Mouse (Mus musculus) hindbrain, embryonic 13.5 days (tissue): Measurements from ENCODE around the gene App. TPM values are rescaled to one million over a fixed set of nuclear protein-coding genes. Genes with fewer than 3 reads are reported as not detected.

Experiments
- ATAC-seq: fragments of 200-750 bp; cut with Nextera tagmentation; 2 replicates; pipeline ENCODE4 v1.8.0; 2017; ENCODE audit warnings: moderate TSS enrichment; ENCODE audit not compliant: low FRiP score
- H3K27ac ChIP-seq: fragments of 300-500 bp; sonication (generic); 2 replicates; pipeline ENCODE4 v1.5.1; 2015; ENCODE audit warnings: inconsistent platforms, mild to moderate bottlenecking, moderate library complexity
- H3K27me3 ChIP-seq: fragments of 300-500 bp; sonication (generic); 2 replicates; pipeline ENCODE4 v1.6.1; 2015; ENCODE audit warnings: mild to moderate bottlenecking, inconsistent platforms
- H3K36me3 ChIP-seq: fragments of 300-500 bp; sonication (generic); 2 replicates; pipeline ENCODE4 v1.6.1; 2015; ENCODE audit warnings: mild to moderate bottlenecking, inconsistent platforms
- H3K4me1 ChIP-seq: fragments of 300-500 bp; sonication (generic); replicated peaks from 2 replicates; pipeline ENCODE4 v1.6.1; 2015; ENCODE audit warnings: inconsistent platforms
- H3K4me2 ChIP-seq: fragments of 300-500 bp; sonication (generic); 2 replicates; pipeline ENCODE4 v1.6.1; 2015; ENCODE audit warnings: inconsistent platforms, mild to moderate bottlenecking, moderate library complexity
- H3K4me3 ChIP-seq: fragments of 300-500 bp; sonication (generic); 2 replicates; pipeline ENCODE4 v1.5.1; 2015; ENCODE audit warnings: mild to moderate bottlenecking, inconsistent platforms
- H3K9ac ChIP-seq: fragments of 300-500 bp; sonication (generic); 2 replicates; pipeline ENCODE4 v1.6.1; 2015; ENCODE audit warnings: mild to moderate bottlenecking, inconsistent platforms
- H3K9me3 ChIP-seq: fragments of 300-500 bp; sonication (generic); 2 replicates; pipeline ENCODE4 v1.6.1; 2016; ENCODE audit warnings: inconsistent platforms
- WGBS: fragments of 180-500 bp; shearing (Covaris S2); methylation state at CpG from one replicate; pipeline ENCODE4 v1.1.7; 2015; 5-methylcytosine and 5-hydroxymethylcytosine counted together
- polyA plus RNA-seq: library from polyadenylated mRNA; unstranded; fragments of >200 nt; fragmentation: Nextera tagmentation; extraction: Ambion mirVana; gene quantifications from 2 replicates; pipeline ENCODE4 v1.2.1, GENCODE M21; 2015

The App gene
- polyA plus RNA-seq, 1 experiment from 2014 or later, result 338 TPM

- no peak for ATAC-seq
- Histone ChIP-seq H3K4me2 (no peak overlapping the region), H3K36me3 (peaks cover 31% of the 10 kb centered on the region), H3K4me3 (no peak overlapping the region), H3K4me1 (peaks cover 16% of the 10 kb centered on the region), H3K27ac (no peak overlapping the region), H3K27me3 (no peaks in the 10 kb centered on the region), H3K9me3 (no peaks in the 10 kb centered on the region), H3K9ac (no peak overlapping the region)
- 90% methylated on average over 5 of the region's 5 CpGs for WGBS
Observed at GRCm38 (mm10) chr16:85033747-85034146, 139.8 kb downstream of the App start.

GRCm38 (mm10) chr16:85030810-85031209 is 142.8 kb downstream of the App start:
- ATAC-seq, result no peak
- Histone ChIP-seq H3K9ac (no peak overlapping the region), H3K4me2 (no peak overlapping the region), H3K36me3 (peaks cover 56% of the 10 kb centered on the region), H3K4me1 (peaks cover 4% of the 10 kb centered on the region; the same call in 1 of the 2 replicates), H3K27ac (no peak overlapping the region), H3K9me3 (no peaks in the 10 kb centered on the region), H3K4me3 (no peak overlapping the region), H3K27me3 (no peaks in the 10 kb centered on the region)
- 79% methylated on average over 12 of the region's 12 CpGs for WGBS

GRCm38 (mm10) chr16:85028396-85028795 is 145.2 kb downstream of the App start:
- no peak overlapping the region for H3K4me2 ChIP-seq
- no peak overlapping the region for H3K27ac ChIP-seq
- ATAC-seq, result no peak
- H3K9me3 ChIP-seq, result no peaks in the 10 kb centered on the region
- no peak overlapping the region for H3K9ac ChIP-seq
- H3K4me1 ChIP-seq, result no peaks in the 10 kb centered on the region
- H3K27me3 ChIP-seq, result no peaks in the 10 kb centered on the region
- H3K36me3 ChIP-seq, result peaks cover 74% of the 10 kb centered on the region
- no peak overlapping the region for H3K4me3 ChIP-seq
- 93% methylated on average over 4 of the region's 4 CpGs for WGBS

- no peaks in the 10 kb centered on the region for H3K9me3 ChIP-seq
- H3K4me1 ChIP-seq, result 0 out of 2 replicates have a peak, but pooled peaks cover 3% of the 10 kb centered on the region
- peaks cover 57% of the 10 kb centered on the region for H3K36me3 ChIP-seq
- no peak overlapping the region for H3K4me2 ChIP-seq
- no peak for ATAC-seq
- WGBS, result 93% methylated on average over 8 of the region's 8 CpGs
- no peak overlapping the region for H3K4me3 ChIP-seq
- no peaks in the 10 kb centered on the region for H3K27me3 ChIP-seq
- no peak overlapping the region for H3K9ac ChIP-seq
- no peak overlapping the region for H3K27ac ChIP-seq
Observed at GRCm38 (mm10) chr16:85024706-85025105, 148.9 kb downstream of the App start.

DNA sequence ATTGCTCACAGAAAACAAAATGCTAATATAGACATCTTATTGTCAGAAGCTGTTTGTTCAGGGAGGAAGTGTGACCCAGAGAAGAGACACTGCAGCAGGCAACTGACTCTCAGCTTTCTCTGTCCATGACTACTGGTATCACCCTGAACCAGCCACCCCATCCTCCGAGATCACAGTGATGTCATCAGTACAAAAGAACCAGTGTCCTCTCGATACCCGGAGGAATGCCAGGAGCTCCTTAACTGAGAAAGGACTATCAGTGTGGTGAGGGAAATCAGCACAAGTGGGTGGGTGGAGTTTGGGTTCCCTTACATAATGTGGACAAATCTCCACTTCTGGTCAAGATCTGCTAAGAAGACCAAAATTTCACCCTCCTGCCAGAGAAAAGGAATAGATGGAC is 150.5 kb downstream of the App start:
- no peaks in the 10 kb centered on the region for H3K9me3 ChIP-seq
- no peak overlapping the region for H3K27ac ChIP-seq
- H3K27me3 ChIP-seq, result no peaks in the 10 kb centered on the region
- no peak overlapping the region for H3K4me2 ChIP-seq
- peaks cover 43% of the 10 kb centered on the region for H3K36me3 ChIP-seq
- H3K4me1 ChIP-seq, result peaks cover 10% of the 10 kb centered on the region
- no peak for ATAC-seq
- 95% methylated on average over 3 of the region's 3 CpGs for WGBS
- H3K9ac ChIP-seq, result no peak overlapping the region
- H3K4me3 ChIP-seq, result no peak overlapping the region

- ATAC-seq, result no peak
- Histone ChIP-seq H3K4me1 (peaks cover 10% of the 10 kb centered on the region), H3K9me3 (no peaks in the 10 kb centered on the region), H3K27ac (no peak overlapping the region), H3K27me3 (no peaks in the 10 kb centered on the region), H3K4me2 (no peak overlapping the region), H3K9ac (no peak overlapping the region), H3K36me3 (peaks cover 23% of the 10 kb centered on the region), H3K4me3 (no peak overlapping the region)
- 88% methylated on average over 9 of the region's 9 CpGs for WGBS
Observed at GRCm38 (mm10) chr16:85020696-85021323, 152.8 kb downstream of the App start.

GRCm38 (mm10) chr16:85019273-85019672 is 154.3 kb downstream of the App start:
- Histone ChIP-seq H3K4me2 (no peak overlapping the region), H3K9ac (no peak overlapping the region), H3K27ac (peak overlapping the region; percentile 73), H3K36me3 (peaks cover 19% of the 10 kb centered on the region), H3K4me3 (no peak overlapping the region), H3K4me1 (peaks cover 10% of the 10 kb centered on the region), H3K27me3 (no peaks in the 10 kb centered on the region), H3K9me3 (no peaks in the 10 kb centered on the region)
- WGBS, result 51% methylated on average over 5 of the region's 5 CpGs
- ATAC-seq, result 0 out of 2 replicates have a peak, but pooled peaks have one; percentile 50

DNA sequence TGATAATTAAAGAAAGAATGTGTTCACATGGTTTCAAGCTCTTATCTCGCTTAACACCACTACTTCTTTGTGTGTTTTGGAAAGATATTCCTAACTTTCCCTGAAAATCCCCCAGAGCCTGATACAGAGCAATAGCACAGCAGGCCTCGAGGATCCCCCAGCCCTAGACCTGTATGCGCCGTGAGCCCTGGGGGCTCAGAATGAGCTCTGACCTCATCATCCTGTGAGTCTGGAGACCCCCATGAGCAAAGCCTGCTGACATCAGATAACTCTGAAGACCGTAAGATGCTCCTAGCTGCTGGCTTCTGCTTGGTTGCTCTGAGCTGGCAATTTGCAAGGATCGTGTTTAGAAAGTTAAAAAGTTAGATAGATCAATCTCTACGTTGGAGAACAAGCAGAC is 155.7 kb downstream of the App start:
- no peaks in the 10 kb centered on the region for H3K27me3 ChIP-seq
- H3K9ac ChIP-seq, result no peak overlapping the region
- H3K36me3 ChIP-seq, result peaks cover 23% of the 10 kb centered on the region
- H3K4me2 ChIP-seq, result no peak overlapping the region
- no peak overlapping the region for H3K4me3 ChIP-seq
- ATAC-seq, result no peak; the same call in 1 of the 2 replicates
- H3K4me1 ChIP-seq, result peaks cover 10% of the 10 kb centered on the region
- 71% methylated on average over 7 of the region's 7 CpGs for WGBS
- H3K27ac ChIP-seq, result no peak overlapping the region
- no peaks in the 10 kb centered on the region for H3K9me3 ChIP-seq

GRCm38 (mm10) chr16:85012695-85013094 is 160.9 kb downstream of the App start:
- Histone ChIP-seq H3K27ac (no peak overlapping the region), H3K9ac (no peak overlapping the region), H3K9me3 (no peaks in the 10 kb centered on the region), H3K36me3 (peaks cover 58% of the 10 kb centered on the region), H3K4me3 (no peak overlapping the region), H3K4me1 (no peaks in the 10 kb centered on the region), H3K4me2 (no peak overlapping the region), H3K27me3 (no peaks in the 10 kb centered on the region)
- ATAC-seq, result no peak
- WGBS, result 98% methylated on average over 3 of the region's 3 CpGs

DNA sequence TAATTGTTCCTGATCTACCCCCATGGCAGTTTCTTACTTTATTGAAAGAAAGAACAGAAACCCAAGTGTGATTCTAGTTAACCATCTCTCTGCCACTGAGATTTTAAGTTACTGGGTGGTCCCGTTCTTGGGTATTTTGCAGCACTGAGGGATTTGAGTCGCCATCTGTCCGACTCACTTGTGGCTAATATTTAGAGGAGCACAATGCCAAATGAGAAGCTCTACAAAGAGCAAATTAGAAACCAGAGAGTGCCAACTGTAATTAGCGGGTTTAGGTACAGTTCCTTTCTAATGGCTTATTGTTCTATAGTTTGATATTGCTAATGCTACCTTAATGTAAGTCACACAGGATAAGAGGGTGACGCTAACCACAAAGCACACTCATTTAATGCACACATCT is 161.4 kb downstream of the App start:
- no peak overlapping the region for H3K9ac ChIP-seq
- H3K27me3 ChIP-seq, result no peaks in the 10 kb centered on the region
- no peak overlapping the region for H3K4me3 ChIP-seq
- ATAC-seq, result no peak
- H3K9me3 ChIP-seq, result no peaks in the 10 kb centered on the region
- no peak overlapping the region for H3K4me2 ChIP-seq
- H3K27ac ChIP-seq, result no peak overlapping the region
- WGBS, result 95% methylated on average over 5 of the region's 5 CpGs
- H3K36me3 ChIP-seq, result peaks cover 58% of the 10 kb centered on the region
- no peaks in the 10 kb centered on the region for H3K4me1 ChIP-seq

DNA sequence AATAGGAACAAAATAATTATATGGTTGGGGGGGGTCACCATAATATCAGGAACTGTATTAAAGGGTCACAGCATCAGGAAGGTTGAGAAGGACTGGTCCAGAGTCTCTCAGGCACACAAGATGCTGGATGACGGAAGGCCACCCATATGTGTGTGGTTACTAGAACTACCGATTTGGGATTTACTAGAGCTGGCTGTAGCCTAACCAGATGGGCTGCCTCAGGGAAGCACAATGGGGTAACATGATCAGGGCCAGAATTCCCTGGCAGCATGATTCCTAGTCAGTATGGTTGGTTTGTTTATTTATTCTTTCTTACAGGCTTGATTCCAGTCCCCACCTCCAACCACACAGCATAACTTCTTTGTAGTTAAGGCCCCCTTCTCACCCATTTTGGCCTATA is 162.9 kb downstream of the App start:
- no peak overlapping the region for H3K9ac ChIP-seq
- no peak for ATAC-seq
- H3K4me3 ChIP-seq, result no peak overlapping the region
- H3K27me3 ChIP-seq, result no peaks in the 10 kb centered on the region
- H3K4me2 ChIP-seq, result no peak overlapping the region
- no peaks in the 10 kb centered on the region for H3K9me3 ChIP-seq
- H3K27ac ChIP-seq, result no peak overlapping the region
- 87% methylated on average over 2 of the region's 2 CpGs for WGBS
- H3K4me1 ChIP-seq, result no peaks in the 10 kb centered on the region
- peaks cover 58% of the 10 kb centered on the region for H3K36me3 ChIP-seq

- 0 out of 2 replicates have a peak overlapping the region, but pooled peaks have one; percentile 13 for H3K27ac ChIP-seq
- WGBS, result 81% methylated on average over 9 of the region's 9 CpGs
- no peak overlapping the region for H3K9ac ChIP-seq
- H3K27me3 ChIP-seq, result no peaks in the 10 kb centered on the region
- peaks cover 53% of the 10 kb centered on the region for H3K36me3 ChIP-seq
- H3K4me3 ChIP-seq, result no peak overlapping the region
- H3K9me3 ChIP-seq, result no peaks in the 10 kb centered on the region
- no peak for ATAC-seq
- no peak overlapping the region for H3K4me2 ChIP-seq
- no peaks in the 10 kb centered on the region for H3K4me1 ChIP-seq
Observed at GRCm38 (mm10) chr16:85008866-85009645, 164.5 kb downstream of the App start.
